In genomic region chr5:103911555-103911954, GRCm38 (mm10) we compare ENCODE assay signal across 8 mouse cellular contexts. TPM values are rescaled to one million over a fixed set of nuclear protein-coding genes. Genes with fewer than 3 reads are reported as not detected.
DNase-seq lines count a peak whose midpoint lies in the region; ATAC-seq lines count a peak whose summit lies in the region.

No protein-coding gene starts in this region.

- H3K27me3 ChIP-seq in kidney, embryonic 14.5 days (ENCODE audit: control insufficient read depth, insufficient read depth, low read length) = no peaks in the 10 kb centered on the region
- H3K27me3 ChIP-seq in embryonic facial prominence, embryonic 13.5 days = 0 out of 2 replicates have a peak, but pooled peaks cover 7% of the 10 kb centered on the region
- no peaks in the 10 kb centered on the region for H3K27me3 ChIP-seq in hindbrain, embryonic 15.5 days
- H3K27me3 ChIP-seq in midbrain, embryonic 15.5 days (replicated peaks) = no peaks in the 10 kb centered on the region

- H3K9ac ChIP-seq in kidney, embryonic 14.5 days (ENCODE audit: low read depth, low read length) = no peak overlapping the region
- H3K9ac ChIP-seq in embryonic facial prominence, embryonic 13.5 days = no peak overlapping the region
- H3K9ac ChIP-seq in hindbrain, embryonic 15.5 days = no peak overlapping the region; the same call in 1 of the 2 replicates
- no peak overlapping the region for H3K9ac ChIP-seq in midbrain, embryonic 15.5 days

- ATAC-seq in kidney, embryonic 14.5 days (ENCODE audit: low FRiP score, low TSS enrichment) = no peak
- ATAC-seq in embryonic facial prominence, embryonic 13.5 days (ENCODE audit: insufficient number of reproducible peaks, insufficient read depth, low FRiP score, low TSS enrichment, low read depth) = 0 out of 2 replicates have a peak, but pooled peaks have one; percentile 2
- ATAC-seq in hindbrain, embryonic 15.5 days (ENCODE audit: low FRiP score, low read depth) = 0 out of 2 replicates have a peak, but pooled peaks have one; percentile 0
- peak; percentile 9 for ATAC-seq in midbrain, embryonic 15.5 days (replicated peaks)
- ATAC-seq in monocyte, adult 5-6 weeks (replicated peaks; ENCODE audit: insufficient number of reproducible peaks, low FRiP score, low TSS enrichment, poor library complexity, severe bottlenecking) = no peak

- H3K27ac ChIP-seq in kidney, embryonic 14.5 days (ENCODE audit: low read depth, low read length) = no peak overlapping the region
- H3K27ac ChIP-seq in embryonic facial prominence, embryonic 13.5 days = no peak overlapping the region
- H3K27ac ChIP-seq in hindbrain, embryonic 15.5 days (replicated peaks) = no peak overlapping the region
- H3K27ac ChIP-seq in midbrain, embryonic 15.5 days = no peak overlapping the region

- 87% methylated on average over 5 of the region's 5 CpGs for WGBS in kidney, embryonic 14.5 days
- 77% methylated on average over 5 of the region's 5 CpGs for WGBS in embryonic facial prominence, embryonic 13.5 days
- 86% methylated on average over 5 of the region's 5 CpGs for WGBS in hindbrain, embryonic 15.5 days
- 86% methylated on average over 5 of the region's 5 CpGs for WGBS in midbrain, embryonic 15.5 days

- H3K4me3 ChIP-seq in kidney, embryonic 14.5 days (ENCODE audit: low read length) = 0 out of 2 replicates have a peak overlapping the region, but pooled peaks have one; percentile 90
- H3K4me3 ChIP-seq in embryonic facial prominence, embryonic 13.5 days = peak overlapping the region; percentile 84
- H3K4me3 ChIP-seq in hindbrain, embryonic 15.5 days = peak overlapping the region; percentile 96
- peak overlapping the region; percentile 86; the same call in 1 of the 2 replicates for H3K4me3 ChIP-seq in midbrain, embryonic 15.5 days

- peak overlapping the region; percentile 75 for H3K4me2 ChIP-seq in kidney, embryonic 14.5 days (replicated peaks; ENCODE audit: low read depth, low read length)
- peak overlapping the region; percentile 75 for H3K4me2 ChIP-seq in embryonic facial prominence, embryonic 13.5 days
- peak overlapping the region; percentile 37 for H3K4me2 ChIP-seq in hindbrain, embryonic 15.5 days
- H3K4me2 ChIP-seq in midbrain, embryonic 15.5 days = peak overlapping the region; percentile 58

- no peak for DNase-seq in kidney, postnatal 14 days
- no peak for DNase-seq in Muller cell, postnatal 12 days (ENCODE audit: inconsistent ontology term)
- no peak for DNase-seq in adrenal gland, adult 2 months

- no peaks in the 10 kb centered on the region for H3K9me3 ChIP-seq in kidney, embryonic 14.5 days (ENCODE audit: control insufficient read depth, low read length)
- no peaks in the 10 kb centered on the region for H3K9me3 ChIP-seq in embryonic facial prominence, embryonic 13.5 days
- H3K9me3 ChIP-seq in hindbrain, embryonic 15.5 days = no peaks in the 10 kb centered on the region
- no peaks in the 10 kb centered on the region for H3K9me3 ChIP-seq in midbrain, embryonic 15.5 days

- peaks cover 6% of the 10 kb centered on the region; the same call in 1 of the 2 replicates for H3K4me1 ChIP-seq in kidney, embryonic 14.5 days (ENCODE audit: control insufficient read depth, insufficient read depth, low read length)
- H3K4me1 ChIP-seq in embryonic facial prominence, embryonic 13.5 days = peaks cover 16% of the 10 kb centered on the region
- H3K4me1 ChIP-seq in hindbrain, embryonic 15.5 days (replicated peaks) = peaks cover 17% of the 10 kb centered on the region
- peaks cover 10% of the 10 kb centered on the region for H3K4me1 ChIP-seq in midbrain, embryonic 15.5 days

- H3K36me3 ChIP-seq in kidney, embryonic 14.5 days (ENCODE audit: control insufficient read depth, insufficient read depth, low read length) = no peaks in the 10 kb centered on the region
- H3K36me3 ChIP-seq in embryonic facial prominence, embryonic 13.5 days = no peaks in the 10 kb centered on the region
- no peaks in the 10 kb centered on the region for H3K36me3 ChIP-seq in hindbrain, embryonic 15.5 days
- no peaks in the 10 kb centered on the region for H3K36me3 ChIP-seq in midbrain, embryonic 15.5 days (replicated peaks)

RNA-seq across cellular contexts. Expression of gene Klhl8, which starts 0.5 kb away (rescaled TPM):
- 6.8 and 13.3 TPM in 2 replicates for polyA plus RNA-seq in kidney, embryonic 14.5 days (2014; fragmentation: Nextera tagmentation; extraction: Ambion mirVana)
- 15.3 and 17.0 TPM in 2 replicates for polyA plus RNA-seq in embryonic facial prominence, embryonic 13.5 days (2015; fragmentation: Nextera tagmentation; extraction: Ambion mirVana)
- polyA plus RNA-seq in hindbrain, embryonic 15.5 days (2015; fragmentation: Nextera tagmentation; extraction: Ambion mirVana) = 38.0 and 41.3 TPM in 2 replicates
- 45.2 and 46.4 TPM in 2 replicates for polyA plus RNA-seq in midbrain, embryonic 15.5 days (2015; fragmentation: Nextera tagmentation; extraction: Ambion mirVana)
- 0.29 to 4.3 TPM (median 0.53 TPM) in 3 replicates for total RNA-seq in monocyte, adult 5-6 weeks (2017)
- total RNA-seq in adrenal gland, adult 2 months (2021) = 10 to 100 TPM; 15.2 to 17.7 TPM
- 3.7 and 4.0 TPM in 2 replicates for polyA plus RNA-seq in adrenal gland, adult 2 months (2012; rRNA removed)

Comparison
In these comparisons a context has a peak if more than half of its experiments do, and no peak if none do; other contexts are left out.
1. ATAC-seq: peak in embryonic facial prominence, embryonic 13.5 days (single experiment), hindbrain, embryonic 15.5 days (single experiment) and midbrain, embryonic 15.5 days (single experiment); none in kidney, embryonic 14.5 days (single experiment) and monocyte, adult 5-6 weeks (single experiment).
2. Peak in every context shown above with its lines, with median percentiles within 50 percentile points of each other: H3K4me2 ChIP-seq and H3K4me3 ChIP-seq.